Comparison of ENCODE assay signal across 27 mouse cellular contexts in genomic region chr8:107618499-107618898, GRCm38 (mm10). TPM values are rescaled to one million over a fixed set of nuclear protein-coding genes. Genes with fewer than 3 reads are reported as not detected.
DNase-seq lines count a peak whose midpoint lies in the region; ATAC-seq and TF ChIP-seq lines count a peak whose summit lies in the region.
"Had no signal": no experiment of that assay in that cellular context is flagged by ENCODE, and none has a peak within 500 bp of the region (broad histone marks: within the 10 kb centered on the region; RNA-seq: fewer than 3 reads in every experiment).

No protein-coding gene starts in this region.

- no peak for TF ChIP-seq CTCF in heart, postnatal 0 days (IDR thresholded peaks at IDR 0.05; ENCODE audit: low read depth)
- no peak for TF ChIP-seq CTCF in lung, embryonic 14.5 days (IDR thresholded peaks at IDR 0.05; ENCODE audit: low read depth)

- no peaks in the 10 kb centered on the region for H3K9me3 ChIP-seq in embryonic facial prominence, embryonic 14.5 days (ENCODE audit: control insufficient read depth, low read length)
- H3K9me3 ChIP-seq in embryonic facial prominence, embryonic 10.5 days: no peaks in the 10 kb centered on the region
- H3K9me3 ChIP-seq in heart, postnatal 0 days (replicated peaks; ENCODE audit: control insufficient read depth, low read length): no peaks in the 10 kb centered on the region
- no peaks in the 10 kb centered on the region for H3K9me3 ChIP-seq in lung, embryonic 14.5 days (ENCODE audit: low read depth, low read length)
- no peaks in the 10 kb centered on the region for H3K9me3 ChIP-seq in ES-E14 (ENCODE audit: control insufficient read depth, insufficient read depth, low read depth, low read length)
- H3K9me3 ChIP-seq: embryonic facial prominence, embryonic 12.5 days; forebrain, embryonic 13.5 days; hindbrain, embryonic 15.5 days; liver, embryonic 13.5 days; neural tube, embryonic 15.5 days; stomach, embryonic 15.5 days had no signal

- no peaks in the 10 kb centered on the region for H3K36me3 ChIP-seq in embryonic facial prominence, embryonic 14.5 days (ENCODE audit: control insufficient read depth, insufficient read depth, low read length)
- H3K36me3 ChIP-seq in embryonic facial prominence, embryonic 10.5 days (replicated peaks): no peaks in the 10 kb centered on the region
- no peaks in the 10 kb centered on the region for H3K36me3 ChIP-seq in heart, postnatal 0 days (replicated peaks; ENCODE audit: control insufficient read depth, insufficient read depth, low read length)
- H3K36me3 ChIP-seq in lung, embryonic 14.5 days (ENCODE audit: insufficient read depth): no peaks in the 10 kb centered on the region
- no peaks in the 10 kb centered on the region for H3K36me3 ChIP-seq in ES-E14 (ENCODE audit: control insufficient read depth, insufficient read depth, low read length, poor library complexity, severe bottlenecking)
- H3K36me3 ChIP-seq: embryonic facial prominence, embryonic 12.5 days; hindbrain, embryonic 15.5 days; liver, embryonic 13.5 days; neural tube, embryonic 15.5 days; stomach, embryonic 15.5 days had no signal

- in situ Hi-C loops in ES-E14 (cut with MboI; ENCODE audit: low sequenced_read_pairs in 2 of 2, unreplicated experiment in 2 of 2): no loop called here

- DNase-seq in embryonic facial prominence, embryonic 14.5 days (ENCODE audit: low spot score): peak; percentile 34
- DNase-seq in embryonic facial prominence, embryonic 10.5 days (ENCODE audit: low spot score): no peak
- DNase-seq in heart, postnatal 0 days (ENCODE audit: low spot score): peak; percentile 10
- no peak for DNase-seq in heart, postnatal 36 days
- DNase-seq in lung, embryonic 14.5 days: peak; percentile 59
- no peak for DNase-seq in lung, adult 18-20 months
- no peak for DNase-seq in ES-E14 (ENCODE audit: low read depth, low spot score)
- DNase-seq: adrenal gland, postnatal 14 days; cerebellum, adult 9-11 months; gastrocnemius, postnatal 10 days; layer of hippocampus, adult 9-11 months; liver, embryonic 13.5 days; right cerebral cortex, adult 18-20 months; right cerebral cortex, postnatal 4 days; thymus, adult 2 months; thymus, postnatal 4 days had no signal

- no peak overlapping the region for H3K4me3 ChIP-seq in embryonic facial prominence, embryonic 14.5 days (ENCODE audit: low read depth, low read length)
- no peak overlapping the region for H3K4me3 ChIP-seq in embryonic facial prominence, embryonic 10.5 days
- H3K4me3 ChIP-seq in heart, postnatal 0 days (ENCODE audit: low read depth, low read length): no peak overlapping the region
- H3K4me3 ChIP-seq in lung, embryonic 14.5 days (ENCODE audit: low read depth, low read length): no peak overlapping the region
- H3K4me3 ChIP-seq in ES-E14 (ENCODE audit: insufficient read depth in 1 of 2, low read depth in 1 of 2, low read length in 2 of 2, poor library complexity in 1 of 2, severe bottlenecking in 1 of 2): no peak overlapping the region
- H3K4me3 ChIP-seq: embryonic facial prominence, embryonic 12.5 days; erythroblast, embryonic 14.5 days; forebrain, embryonic 13.5 days; heart, adult 2 months; hindbrain, embryonic 15.5 days; liver, embryonic 13.5 days; neural tube, embryonic 15.5 days; stomach, embryonic 15.5 days had no signal

- ATAC-seq in embryonic facial prominence, embryonic 14.5 days (ENCODE audit: low read depth): no peak
- ATAC-seq in heart, postnatal 0 days (ENCODE audit: insufficient read depth, low read depth): peak; percentile 70
- ATAC-seq in lung, embryonic 14.5 days (ENCODE audit: insufficient read depth): peak; percentile 38; the same call in 1 of the 2 replicates
- no peak for ATAC-seq in granulocyte monocyte progenitor cell, adult 5-6 weeks (replicated peaks; ENCODE audit: poor library complexity, severe bottlenecking)
- ATAC-seq: forebrain, embryonic 13.5 days had no signal

- H3K9ac ChIP-seq in embryonic facial prominence, embryonic 14.5 days (ENCODE audit: low read depth, low read length): no peak overlapping the region
- H3K9ac ChIP-seq in heart, postnatal 0 days (replicated peaks; ENCODE audit: low read depth, low read length): no peak overlapping the region
- no peak overlapping the region for H3K9ac ChIP-seq in lung, embryonic 14.5 days
- H3K9ac ChIP-seq in ES-E14 (ENCODE audit: insufficient read depth, low read depth, low read length, poor library complexity, severe bottlenecking): no peak overlapping the region
- H3K9ac ChIP-seq: embryonic facial prominence, embryonic 12.5 days; forebrain, embryonic 13.5 days; hindbrain, embryonic 15.5 days; liver, embryonic 13.5 days; neural tube, embryonic 15.5 days; stomach, embryonic 15.5 days had no signal

- H3K27ac ChIP-seq in embryonic facial prominence, embryonic 14.5 days (replicated peaks; ENCODE audit: low read depth, low read length): no peak overlapping the region
- H3K27ac ChIP-seq in embryonic facial prominence, embryonic 10.5 days (replicated peaks): no peak overlapping the region
- H3K27ac ChIP-seq in heart, postnatal 0 days (ENCODE audit: low read depth): no peak overlapping the region
- H3K27ac ChIP-seq in lung, embryonic 14.5 days (ENCODE audit: low read depth): no peak overlapping the region
- H3K27ac ChIP-seq in ES-E14 (ENCODE audit: insufficient read depth, low read depth, low read length, poor library complexity, severe bottlenecking): no peak overlapping the region
- H3K27ac ChIP-seq: embryonic facial prominence, embryonic 12.5 days; forebrain, embryonic 13.5 days; heart, adult 2 months; hindbrain, embryonic 15.5 days; kidney, postnatal 0 days; liver, embryonic 13.5 days; macrophage; neural tube, embryonic 15.5 days; stomach, embryonic 15.5 days had no signal

- intact Hi-C loops in heart, postnatal 36 days (cut with DNase I): no loop called here

- TF ChIP-seq EP300 in heart, postnatal 0 days (IDR thresholded peaks at IDR 0.05; ENCODE audit: low read depth): no peak

- WGBS in embryonic facial prominence, embryonic 14.5 days: 53% methylated on average over 10 of the region's 10 CpGs
- WGBS in embryonic facial prominence, embryonic 10.5 days: 83% methylated on average over 10 of the region's 10 CpGs
- WGBS in heart, postnatal 0 days: 63% methylated on average over 10 of the region's 10 CpGs
- WGBS in lung, embryonic 14.5 days: 60% methylated on average over 10 of the region's 10 CpGs

- H3K4me2 ChIP-seq in embryonic facial prominence, embryonic 14.5 days (ENCODE audit: low read depth, low read length): no peak overlapping the region
- H3K4me2 ChIP-seq in heart, postnatal 0 days (ENCODE audit: low read depth, low read length): 0 out of 2 replicates have a peak overlapping the region, but pooled peaks have one; percentile 18
- no peak overlapping the region for H3K4me2 ChIP-seq in lung, embryonic 14.5 days
- H3K4me2 ChIP-seq: embryonic facial prominence, embryonic 12.5 days; forebrain, embryonic 13.5 days; hindbrain, embryonic 15.5 days; liver, embryonic 13.5 days; midbrain, embryonic 11.5 days; neural tube, embryonic 15.5 days; stomach, embryonic 15.5 days had no signal

- H3K27me3 ChIP-seq in embryonic facial prominence, embryonic 14.5 days (replicated peaks; ENCODE audit: control insufficient read depth, insufficient read depth, low read length): no peaks in the 10 kb centered on the region
- no peaks in the 10 kb centered on the region for H3K27me3 ChIP-seq in embryonic facial prominence, embryonic 10.5 days (replicated peaks; ENCODE audit: low read depth, poor library complexity, severe bottlenecking)
- H3K27me3 ChIP-seq in heart, postnatal 0 days (ENCODE audit: control insufficient read depth, insufficient read depth, low read length): no peaks in the 10 kb centered on the region
- no peaks in the 10 kb centered on the region for H3K27me3 ChIP-seq in lung, embryonic 14.5 days (ENCODE audit: insufficient read depth, low read length)
- H3K27me3 ChIP-seq: embryonic facial prominence, embryonic 12.5 days; forebrain, embryonic 13.5 days; hindbrain, embryonic 15.5 days; liver, embryonic 13.5 days; neural tube, embryonic 15.5 days; stomach, embryonic 15.5 days had no signal

- H3K4me1 ChIP-seq in embryonic facial prominence, embryonic 14.5 days (ENCODE audit: control insufficient read depth, insufficient read depth, low read length): no peaks in the 10 kb centered on the region; the same call in 1 of the 2 replicates
- no peaks in the 10 kb centered on the region for H3K4me1 ChIP-seq in embryonic facial prominence, embryonic 10.5 days
- no peaks in the 10 kb centered on the region for H3K4me1 ChIP-seq in heart, postnatal 0 days (ENCODE audit: control insufficient read depth, insufficient read depth)
- no peaks in the 10 kb centered on the region for H3K4me1 ChIP-seq in lung, embryonic 14.5 days (ENCODE audit: insufficient read depth)
- H3K4me1 ChIP-seq in ES-E14 (ENCODE audit: control insufficient read depth in 2 of 2, insufficient read depth in 2 of 2, low read length in 2 of 2, poor library complexity in 1 of 2): no peaks in the 10 kb centered on the region
- H3K4me1 ChIP-seq: embryonic facial prominence, embryonic 12.5 days; forebrain, embryonic 13.5 days; hindbrain, embryonic 15.5 days; neural tube, embryonic 15.5 days; stomach, embryonic 15.5 days had no signal

TF ChIP-seq in ES-E14, 5 proteins besides CTCF, POLR2A, EP300 and RAD21:
- TF ChIP-seq HCFC1 (IDR thresholded peaks at IDR 0.05; ENCODE audit: borderline replicate concordance, insufficient read depth, low read length): no peak
- peak; percentile 60; the same call in 1 of the 2 replicates for TF ChIP-seq ZNF384 (IDR thresholded peaks at IDR 0.05; ENCODE audit: low read depth, low read length)

RNA-seq across cellular contexts. Expression of gene Psmd7, which starts 30.2 kb away (rescaled TPM):
- polyA plus RNA-seq in embryonic facial prominence, embryonic 14.5 days (2014; fragmentation: Nextera tagmentation; extraction: Ambion mirVana): 252 and 269 TPM in 2 replicates
- 372 TPM in 2 replicates for polyA plus RNA-seq in embryonic facial prominence, embryonic 10.5 days (2016; fragmentation: Nextera tagmentation; extraction: Ambion mirVana)
- total RNA-seq in heart, postnatal 0 days (2014; rRNA removed; ENCODE audit: low replicate concordance): 25.4 and 27.6 TPM in 2 replicates
- polyA plus RNA-seq in heart, postnatal 0 days (2015; fragmentation: Nextera tagmentation; extraction: Ambion mirVana): 158 and 159 TPM in 2 replicates
- 100 to 1,000 TPM in 1 of 2 experiments, 10 to 100 TPM in 1; 95.7 to 104 TPM for total RNA-seq in heart, postnatal 36 days (2021)
- 260 and 269 TPM in 2 replicates for polyA plus RNA-seq in lung, embryonic 14.5 days (2014; fragmentation: Nextera tagmentation; extraction: Ambion mirVana)
- total RNA-seq in ES-E14 (2012; rRNA removed): 125 and 150 TPM in 2 replicates
- total RNA-seq in granulocyte monocyte progenitor cell, adult 5-6 weeks (2014; fragmentation: Nextera tagmentation): 178 and 188 TPM in 2 replicates
- 110 and 117 TPM in 2 replicates for total RNA-seq in granulocyte monocyte progenitor cell, adult 5-6 weeks (2017)

Comparison
In these comparisons a context has a peak if more than half of its experiments do, and no peak if none do; other contexts are left out.
1. DNase-seq: peak in embryonic facial prominence, embryonic 14.5 days (single experiment), heart, postnatal 0 days (single experiment) and lung, embryonic 14.5 days (single experiment); none in embryonic facial prominence, embryonic 10.5 days (single experiment), heart, postnatal 36 days (0 of 2), lung, adult 18-20 months (0 of 2) and ES-E14 (single experiment).
2. ATAC-seq: peak in heart, postnatal 0 days (single experiment) and lung, embryonic 14.5 days (single experiment); none in embryonic facial prominence, embryonic 14.5 days (single experiment) and granulocyte monocyte progenitor cell, adult 5-6 weeks (single experiment).